Mouse (Mus musculus) kidney, adult 18-20 months (tissue): ENCODE measurements around the gene Ctrc.

ENCODE experiments used
- DNase-seq: peaks from one replicate; pipeline ENCODE4 v3.0.0; 2021

Ctrc gene

GRCm38 (mm10) chr4:141866933-141867490, 20.9 kb upstream of the Ctrc start:
- DNase-seq: peak; percentile 65

DNA sequence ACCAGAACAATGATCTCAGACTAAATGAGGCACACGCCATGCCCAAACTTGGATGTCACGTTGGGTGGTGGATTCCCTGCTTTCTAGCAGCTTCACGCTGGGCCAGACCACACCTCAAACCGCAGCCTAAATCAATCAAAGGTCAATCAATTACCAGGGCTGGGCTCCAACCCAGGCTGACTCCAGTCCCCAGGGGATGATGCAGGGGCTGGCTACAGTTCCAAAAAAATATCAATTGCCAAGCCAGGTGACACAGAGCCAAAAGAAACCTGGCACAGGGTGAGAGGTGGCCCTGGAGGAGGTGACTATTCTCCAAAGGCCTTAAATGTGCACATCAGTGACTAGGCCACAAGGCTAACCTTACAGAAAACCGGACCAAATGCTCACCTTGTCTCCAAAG, 19.4 kb upstream of the Ctrc start:
- DNase-seq: peak; percentile 49

- no peak for DNase-seq
These were observed 18.8 kb upstream of the Ctrc start for GRCm38 (mm10) chr4:141865006-141865405.

- DNase-seq: no peak
These were observed 18.3 kb upstream of the Ctrc start for GRCm38 (mm10) chr4:141864506-141864905.

DNA sequence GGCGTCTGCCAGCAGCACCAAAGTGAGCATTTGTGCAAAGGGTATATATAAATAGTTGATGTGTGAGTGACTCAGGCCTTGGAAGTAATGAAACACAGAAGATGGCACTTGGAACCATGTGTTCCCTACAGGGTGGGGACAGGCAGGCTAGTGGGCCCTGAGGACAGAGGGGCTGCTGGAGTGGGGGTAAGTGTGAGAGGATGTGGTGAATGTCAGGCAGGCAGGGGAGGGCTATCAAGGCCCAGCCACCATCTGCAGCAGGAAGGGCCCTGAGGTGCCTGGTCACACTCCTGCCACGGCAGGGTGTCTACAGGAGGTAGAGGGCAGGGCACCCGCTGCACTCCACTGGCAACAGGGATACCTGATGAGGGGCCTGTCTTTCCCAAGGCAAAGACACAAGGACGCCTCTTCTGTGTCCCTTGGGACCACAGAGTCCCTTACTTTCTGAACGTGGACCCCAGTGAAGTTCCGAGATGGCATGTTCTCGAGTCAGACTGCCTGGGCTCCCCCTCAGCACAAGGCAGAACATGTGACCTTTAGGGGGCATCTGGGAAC, 17.6 kb upstream of the Ctrc start:
- DNase-seq: no peak

DNA sequence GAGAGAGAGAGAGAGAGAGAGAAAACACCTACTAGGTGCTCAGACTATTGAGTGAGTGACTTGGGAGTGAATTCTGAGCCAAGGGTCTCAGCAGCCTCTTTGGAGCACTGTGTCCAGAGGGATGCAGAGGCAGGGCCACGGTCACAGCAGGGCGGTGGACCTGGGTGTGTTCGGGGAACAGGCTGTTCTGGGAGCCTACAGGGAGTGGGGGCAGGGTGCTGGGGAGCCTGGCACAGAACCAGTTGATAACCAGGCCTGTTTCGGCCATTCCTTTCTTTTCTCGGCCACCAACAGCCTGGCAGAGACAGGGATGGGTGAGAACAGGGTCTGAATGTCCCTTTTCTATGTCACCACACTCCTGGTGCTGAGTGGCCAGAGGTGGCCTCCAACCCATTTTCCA, 16.7 kb upstream of the Ctrc start:
- DNase-seq: no peak

DNA sequence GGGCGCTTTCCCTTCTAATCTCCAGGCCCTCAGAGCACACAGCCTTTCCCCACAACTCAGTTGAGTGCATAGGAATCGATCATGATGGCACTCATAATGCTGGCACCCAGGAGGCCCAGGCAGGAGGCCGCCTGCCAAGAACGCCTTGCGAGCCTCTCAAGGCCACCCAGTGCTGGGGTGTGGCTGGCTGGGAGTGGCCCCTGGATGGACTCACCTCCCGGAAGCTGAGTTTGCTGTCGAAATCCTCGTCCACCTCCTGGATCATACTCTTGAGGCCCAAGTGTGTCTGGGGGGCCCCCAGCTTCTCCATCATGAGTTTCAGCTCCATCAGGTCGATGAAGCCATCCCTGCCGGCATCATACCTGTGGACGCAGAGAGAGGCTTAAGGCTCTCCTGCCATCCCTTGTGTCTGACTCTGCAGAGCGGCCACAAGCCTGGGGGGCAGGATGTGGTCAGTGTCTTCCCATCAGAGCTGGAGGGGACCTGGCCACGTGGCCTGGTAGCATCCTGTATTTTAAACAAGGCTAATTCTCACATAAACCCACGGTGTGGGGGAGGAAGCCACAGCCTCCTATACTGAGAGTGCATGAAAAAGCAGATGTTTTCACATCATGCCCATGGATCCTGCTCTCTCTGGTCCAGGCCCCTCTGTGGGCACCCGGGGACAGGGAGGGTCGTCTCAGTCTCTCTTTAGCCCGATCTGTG, 15.6 kb upstream of the Ctrc start:
- DNase-seq: no peak

GRCm38 (mm10) chr4:141860246-141860841, 14.2 kb upstream of the Ctrc start:
- DNase-seq: no peak

GRCm38 (mm10) chr4:141859351-141859750, 13.2 kb upstream of the Ctrc start:
- no peak for DNase-seq

DNA sequence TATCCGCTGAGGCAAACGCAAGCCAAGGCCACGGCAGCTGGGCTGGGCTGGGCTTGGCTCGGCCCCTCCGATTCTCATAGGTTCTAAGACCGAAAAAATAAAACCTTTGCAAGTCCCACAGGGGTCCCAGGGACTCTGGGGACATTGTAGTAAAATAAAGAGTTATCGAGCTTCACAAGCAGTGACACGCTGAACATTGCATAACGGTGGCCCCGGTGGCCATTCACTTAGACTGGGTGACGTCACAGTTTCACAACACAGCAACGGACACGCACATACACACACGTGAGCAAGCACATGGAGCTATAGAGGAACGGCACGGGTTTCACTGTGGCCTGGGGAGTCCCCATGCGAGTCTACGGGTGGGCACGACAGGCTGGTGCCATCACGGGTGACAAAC, 12.3 kb upstream of the Ctrc start:
- no peak for DNase-seq

DNA sequence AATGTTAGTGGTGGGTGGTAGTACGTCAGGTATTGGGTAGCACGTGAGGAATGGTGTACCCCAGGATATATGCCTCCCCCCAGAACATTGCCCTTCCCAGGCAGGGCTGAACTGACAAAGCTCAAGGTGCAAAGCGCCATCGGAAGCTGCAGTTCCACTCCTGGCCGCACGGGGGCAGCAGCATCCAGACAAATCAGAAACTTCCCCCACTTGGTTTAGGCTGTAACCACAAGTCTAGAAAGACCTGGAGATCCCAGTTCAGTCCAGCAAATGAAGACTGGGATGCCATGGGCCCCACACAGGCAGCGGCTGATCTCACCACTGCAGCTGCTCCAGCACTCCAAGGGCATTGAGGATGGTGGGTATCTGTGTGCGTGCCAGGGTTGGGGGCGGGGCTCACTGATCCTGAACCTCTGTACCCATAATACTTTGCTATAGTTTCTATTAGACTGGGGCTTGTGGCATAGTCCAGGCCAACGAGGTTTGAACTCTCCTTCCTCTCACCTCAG, 11.3 kb upstream of the Ctrc start:
- DNase-seq: peak; percentile 87

DNA sequence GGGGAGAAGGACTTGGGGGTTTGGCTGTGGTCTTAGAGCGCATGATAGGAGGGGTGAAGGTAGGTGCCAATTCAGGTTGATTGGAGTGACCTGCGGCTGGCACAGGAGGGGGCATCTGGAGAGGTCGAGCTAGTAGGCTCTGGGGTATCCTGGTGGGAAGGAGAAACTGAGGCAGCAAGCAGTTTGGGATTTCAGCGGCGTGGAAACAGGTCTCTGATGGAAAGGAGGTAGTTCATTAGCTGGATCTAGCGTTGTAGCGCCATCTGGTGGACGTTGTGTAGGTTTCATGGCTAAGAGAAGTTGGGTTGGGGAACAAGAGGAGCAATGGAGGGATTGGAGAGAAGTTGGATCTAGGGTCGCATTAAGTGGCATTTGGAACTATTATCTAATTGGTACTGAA, 7.3 kb upstream of the Ctrc start:
- DNase-seq: peak; percentile 60

DNA sequence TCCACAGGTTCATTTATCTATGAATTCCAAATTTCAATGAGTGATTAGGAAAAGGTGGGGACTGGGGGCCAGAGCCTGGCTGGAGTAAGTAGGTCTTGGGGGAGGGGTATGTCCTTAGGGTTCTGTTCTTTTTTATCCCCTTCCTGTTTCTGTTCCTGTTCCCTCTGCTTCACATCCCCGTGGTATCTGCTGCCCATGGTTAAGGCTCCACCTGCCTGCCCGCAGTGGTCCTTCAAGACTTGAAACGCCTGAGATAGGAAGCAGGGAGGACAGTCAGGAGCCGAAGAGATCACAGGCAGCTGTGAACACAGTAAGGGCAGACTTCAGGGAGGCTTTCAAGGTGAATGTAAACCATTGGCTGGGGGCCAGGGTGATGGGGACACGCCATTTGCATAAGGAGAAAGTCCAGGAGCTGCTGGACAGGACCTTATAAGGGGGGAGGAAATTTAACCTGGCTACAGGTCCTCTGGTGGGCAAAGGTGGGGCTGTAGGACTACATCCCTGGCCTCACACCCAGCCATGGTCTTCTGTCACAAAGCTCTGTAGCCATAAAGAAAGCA, 11.5 kb downstream of the Ctrc start:
- DNase-seq: peak; percentile 43

DNA sequence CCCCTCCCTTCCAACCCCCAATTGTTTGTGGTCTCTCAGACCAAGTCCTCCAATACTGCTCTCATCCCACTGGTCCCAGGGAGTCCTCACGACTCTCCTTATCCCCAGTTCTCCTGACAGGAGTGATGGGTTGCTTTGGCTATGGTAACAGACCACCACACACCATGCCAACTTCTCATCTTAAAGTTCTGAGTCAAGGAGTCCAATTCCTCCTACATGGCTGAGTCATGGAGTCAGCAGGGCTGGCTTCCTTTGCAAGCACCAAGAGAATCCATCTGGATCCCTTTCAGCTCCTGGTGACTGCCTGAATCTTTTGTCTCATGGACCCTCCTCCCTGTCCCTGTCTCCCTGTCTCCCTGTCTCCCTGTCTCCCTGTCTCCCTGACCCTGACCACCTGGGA, 12.2 kb downstream of the Ctrc start:
- DNase-seq: no peak

DNA sequence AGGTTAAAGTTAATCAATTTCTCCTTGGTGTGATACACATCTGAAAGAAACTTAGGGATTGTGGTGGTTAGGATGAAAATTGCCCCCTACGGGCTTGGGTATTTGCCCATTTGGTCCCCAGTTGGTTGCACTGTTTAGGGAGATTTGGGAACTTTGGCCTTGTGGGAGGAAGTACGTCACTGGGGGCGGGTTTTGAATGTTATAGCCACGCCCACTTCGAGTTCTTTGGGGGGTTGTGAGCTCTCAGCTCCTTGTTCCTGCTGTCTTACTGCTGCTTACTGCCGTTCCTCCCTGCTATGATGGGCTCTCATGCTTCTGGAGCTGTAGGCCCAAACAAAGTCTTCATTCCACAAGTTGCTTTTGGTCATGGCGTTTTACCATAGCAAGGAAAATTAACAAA, 14.8 kb downstream of the Ctrc start:
- DNase-seq: no peak

DNA sequence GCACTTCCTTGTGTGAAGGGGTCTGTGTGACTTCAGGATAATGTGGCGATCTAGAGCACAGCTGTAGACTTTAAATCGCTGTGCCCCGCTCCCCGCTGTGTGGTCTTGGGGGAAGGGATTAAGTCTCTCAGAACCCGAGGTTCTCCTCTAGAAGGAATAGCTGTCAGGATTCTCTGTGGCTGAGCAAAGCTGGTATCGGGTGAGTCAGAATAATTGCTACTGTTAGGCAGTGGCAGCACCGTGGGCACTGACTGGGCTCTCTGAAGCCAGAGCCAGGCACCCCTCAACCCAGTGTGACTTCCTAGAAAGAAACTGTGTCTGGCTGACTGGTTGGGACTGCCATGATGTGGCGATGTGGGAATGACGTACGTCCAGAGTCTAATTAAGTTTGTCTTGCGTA, 15.8 kb downstream of the Ctrc start:
- DNase-seq: no peak

DNA sequence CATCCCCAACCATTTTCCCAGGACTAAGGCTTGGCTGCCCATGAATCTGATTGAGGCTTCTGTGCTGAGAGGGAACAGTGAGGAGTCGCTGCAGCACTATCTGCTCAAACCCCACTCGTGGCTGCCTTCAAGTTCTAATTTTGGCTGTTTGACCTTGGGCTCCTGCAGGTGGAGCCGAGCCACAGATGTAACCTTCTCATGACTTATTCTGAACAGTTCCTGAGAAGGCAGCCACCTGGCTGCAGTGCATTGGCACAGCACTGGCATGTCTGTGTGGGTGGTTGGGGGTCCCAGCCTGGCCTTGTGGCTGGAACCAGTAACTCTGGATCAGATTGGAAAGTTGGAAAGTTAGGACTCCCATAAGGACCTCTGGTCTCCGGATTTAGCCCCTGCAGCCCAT, 18.0 kb downstream of the Ctrc start:
- no peak for DNase-seq

DNA sequence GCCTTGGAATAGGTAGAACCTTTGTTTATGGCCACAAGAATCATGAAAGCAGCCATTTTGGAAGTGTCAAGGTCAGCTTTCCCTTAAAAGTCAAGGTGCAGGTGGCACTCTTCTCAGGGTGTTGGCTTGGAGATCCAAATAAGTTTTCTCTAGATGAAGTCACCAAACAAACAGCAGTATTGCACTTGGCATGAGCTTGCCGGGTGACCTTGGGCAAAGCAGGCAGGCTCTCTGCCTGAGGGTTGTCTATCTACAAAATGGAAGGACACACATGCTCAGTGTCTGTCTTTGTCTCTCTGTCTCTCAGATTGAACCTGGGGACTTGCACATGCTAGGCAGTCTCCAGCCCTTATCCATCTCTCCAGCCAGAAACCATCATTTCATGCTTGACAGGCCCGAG, 18.8 kb downstream of the Ctrc start:
- no peak for DNase-seq

DNA sequence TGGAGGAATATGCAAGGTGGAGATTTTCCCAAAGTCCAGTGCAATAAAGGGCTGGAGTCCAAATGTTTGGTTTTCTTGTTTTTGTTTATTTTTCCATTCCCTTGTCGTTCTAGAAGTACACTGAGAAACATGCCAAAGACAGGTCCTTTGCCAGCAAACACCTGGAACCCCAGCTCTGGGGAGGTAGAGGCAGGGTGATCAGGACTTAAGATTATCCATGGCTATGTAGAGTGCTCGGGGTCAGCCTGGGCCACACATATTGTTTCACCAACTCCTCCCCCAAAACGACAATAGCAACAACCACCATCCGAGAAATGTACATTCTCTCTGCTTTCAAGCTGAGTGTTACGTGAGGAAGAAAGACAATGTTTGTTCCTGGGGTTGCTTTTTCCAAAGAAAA, 20.1 kb downstream of the Ctrc start, which contains the start of gene Cela2a:
Gene Cela2a, minus strand, starts transcription at position 101 of the 400 bp plus-strand sequence.
- DNase-seq: no peak

DNA sequence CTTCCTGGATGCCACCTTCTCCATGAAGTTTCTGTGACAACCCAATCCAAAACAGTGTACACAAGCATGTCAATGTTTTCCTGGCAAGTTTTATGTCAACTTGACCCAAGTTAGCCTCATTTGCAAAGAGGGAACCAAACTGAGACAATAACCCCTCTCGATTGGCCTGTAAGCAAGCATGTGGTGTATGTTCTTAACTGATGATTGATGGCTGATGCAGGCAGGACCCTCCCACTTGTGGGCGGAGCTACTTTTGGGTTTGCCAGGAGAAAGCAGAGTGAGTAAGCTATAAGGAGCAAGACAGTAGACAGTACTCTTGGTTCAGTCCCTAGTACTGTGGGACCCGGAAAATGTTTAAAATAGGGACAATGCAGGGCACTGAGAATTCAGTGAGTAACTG, 23.2 kb downstream of the Ctrc start:
- no peak for DNase-seq

DNA sequence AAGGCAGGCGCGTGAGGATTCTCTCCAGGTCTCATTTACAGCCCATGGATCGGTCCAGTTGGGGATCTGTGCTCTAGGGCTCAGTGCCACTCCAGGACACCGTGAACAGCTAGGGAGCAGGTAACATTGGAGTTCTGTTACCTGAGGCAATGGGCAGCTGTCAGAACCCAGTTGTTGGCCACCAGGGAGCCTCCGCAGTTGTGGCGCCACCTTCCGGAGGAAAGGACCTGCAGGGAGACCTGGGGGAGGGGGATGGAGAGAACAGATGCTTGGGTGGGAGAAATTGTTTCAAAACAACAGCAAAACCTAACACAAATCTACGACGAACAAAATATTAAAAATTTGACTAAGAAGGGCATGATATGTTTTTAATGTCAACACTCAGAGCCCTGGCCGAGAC, 24.1 kb downstream of the Ctrc start:
- peak; percentile 22 for DNase-seq

GRCm38 (mm10) chr4:141821178-141821577, 25.0 kb downstream of the Ctrc start:
- DNase-seq: no peak

DNA sequence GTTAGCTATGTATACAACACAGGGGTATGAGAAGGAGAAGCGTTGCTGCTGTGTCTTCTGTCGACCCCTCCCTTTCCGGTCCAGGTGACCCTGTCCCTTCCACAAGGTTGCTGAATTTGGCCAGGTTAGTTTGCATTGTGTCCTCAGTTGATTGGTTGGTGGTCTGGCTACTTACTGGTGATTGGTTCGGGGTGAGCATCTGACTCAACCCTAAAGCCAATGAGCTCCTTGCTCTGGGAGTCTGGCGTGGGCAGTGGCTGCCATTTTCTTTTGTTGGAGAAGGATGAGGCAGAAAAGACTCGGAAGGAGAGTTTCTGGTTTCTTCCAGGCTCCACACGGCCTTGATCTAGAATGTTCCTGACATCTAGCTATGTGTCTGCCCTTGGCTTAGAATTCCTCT, 26.8 kb downstream of the Ctrc start:
- no peak for DNase-seq

DNA sequence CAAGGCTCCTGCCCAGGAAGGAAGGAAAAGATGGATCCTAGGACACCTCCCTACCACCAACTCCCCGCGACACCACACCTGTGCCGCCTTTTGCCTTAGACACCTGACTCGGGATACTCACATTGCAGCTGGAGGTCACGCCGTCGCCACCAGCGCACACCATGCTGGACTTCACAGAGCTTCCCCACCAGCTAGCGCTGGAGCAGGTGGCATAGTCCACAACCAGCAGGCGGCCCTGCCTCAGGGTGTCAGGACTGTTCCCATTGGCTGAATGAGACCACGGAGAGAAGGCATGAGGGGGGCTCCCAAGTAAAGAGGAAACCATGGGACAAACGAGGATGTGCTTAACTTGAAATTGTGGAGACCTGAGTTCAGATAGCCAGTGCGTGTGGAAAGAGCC, 27.3 kb downstream of the Ctrc start:
- no peak for DNase-seq
